Mouse (Mus musculus) layer of hippocampus, adult 8-10 months (tissue): ENCODE results near the gene Gm14399. TPM values are rescaled to one million over a fixed set of nuclear protein-coding genes. Genes with fewer than 3 reads are reported as not detected.
"Not testable (repeated sequence)": the region's sequence is repeated elsewhere in the genome, so short reads cannot be mapped to it uniquely, and the experiment has no call there.

Experiments used
- DNase-seq, 2 experiments: peaks; one replicate each; pipeline ENCODE4 v3.0.0; 2022; ENCODE audit warnings: low spot score in 2 of 2
- total RNA-seq, 4 experiments: library from RNA; stranded (reverse); gene quantifications; 2 replicates each; pipeline ENCODE4 v1.2.4; 2022

The Gm14399 gene
- 10 to 100 TPM; 22.8 to 28.8 (median 27.4) TPM for total RNA-seq

- peak in 1 of 2 experiments; percentile 31 for DNase-seq
Observed at GRCm38 (mm10) chr2:175141993-175142295, at the start of gene Gm14399. Gene Gm14399 (minus strand): TSS chr2:175142012.

- not testable (repeated sequence) for DNase-seq
Observed at GRCm38 (mm10) chr2:175179008-175179407, 37.2 kb upstream of the Gm14399 start.

DNA sequence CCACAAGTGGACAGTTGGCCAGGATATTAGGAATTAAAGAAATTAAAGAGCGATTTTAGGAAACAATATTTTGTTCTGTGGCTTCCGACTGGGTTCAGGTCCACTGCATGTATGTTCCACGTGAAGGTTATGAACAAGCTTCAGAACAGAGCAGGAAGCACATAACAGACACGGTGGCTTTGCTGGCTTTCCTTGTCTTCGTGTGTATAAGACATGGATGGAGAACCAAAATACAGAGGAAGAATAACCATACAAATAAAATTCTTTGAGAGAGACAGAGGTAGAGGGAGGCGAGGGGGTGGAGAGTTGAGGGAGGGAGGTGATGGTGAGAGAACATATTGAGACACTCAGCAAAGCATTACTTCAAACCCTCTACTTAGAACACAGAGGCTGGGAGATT, 34.5 kb upstream of the Gm14399 start:
- DNase-seq = no peak

DNA sequence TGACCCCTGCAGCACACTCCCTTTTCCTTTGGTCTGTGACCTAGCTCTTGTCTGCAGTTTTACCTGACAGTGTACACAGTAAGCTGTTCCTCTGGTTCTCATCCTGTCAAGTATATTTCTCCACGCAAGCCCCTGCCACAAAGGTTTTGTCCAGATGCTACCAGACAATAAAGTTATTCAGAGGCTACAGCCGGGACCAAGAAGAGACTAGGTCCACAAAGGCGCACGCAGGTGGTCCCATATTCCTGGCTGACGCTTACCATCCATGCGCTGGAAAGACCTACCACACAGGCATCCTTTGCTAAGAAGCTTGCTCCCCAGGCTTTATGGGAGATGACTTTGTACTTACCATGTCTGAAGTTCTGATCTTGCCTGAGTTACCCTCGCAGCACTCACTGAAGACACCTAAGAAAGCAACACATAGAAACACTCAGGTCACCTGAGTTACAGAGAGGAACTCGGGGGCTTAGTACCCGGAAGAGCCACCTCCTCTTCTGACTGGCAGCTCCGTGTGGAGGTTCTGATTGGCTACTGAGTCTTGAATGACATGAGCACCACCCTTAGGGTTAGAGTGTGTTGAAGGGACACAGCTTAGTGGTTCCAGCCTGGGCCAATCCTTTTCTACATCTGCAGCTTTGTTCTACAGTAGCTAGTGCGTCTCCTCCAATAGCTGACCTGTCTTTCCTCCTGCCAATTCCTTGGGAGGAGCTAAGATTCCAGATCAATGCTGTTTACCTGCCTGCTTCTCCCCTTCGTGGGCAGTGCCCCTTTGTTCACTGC, 33.8 kb upstream of the Gm14399 start, which contains the start of gene Gm14443:
TSS of gene Gm14443 (minus strand) at position 471 of the 780 bp plus-strand sequence.
- DNase-seq = not testable (repeated sequence)

GRCm38 (mm10) chr2:175174058-175174457, 32.2 kb upstream of the Gm14399 start:
- not testable (repeated sequence) for DNase-seq

- not testable (repeated sequence) for DNase-seq
Observed at GRCm38 (mm10) chr2:175172906-175173595, 31.2 kb upstream of the Gm14399 start.

- DNase-seq = no peak
Observed at GRCm38 (mm10) chr2:175172123-175172522, 30.3 kb upstream of the Gm14399 start.

DNA sequence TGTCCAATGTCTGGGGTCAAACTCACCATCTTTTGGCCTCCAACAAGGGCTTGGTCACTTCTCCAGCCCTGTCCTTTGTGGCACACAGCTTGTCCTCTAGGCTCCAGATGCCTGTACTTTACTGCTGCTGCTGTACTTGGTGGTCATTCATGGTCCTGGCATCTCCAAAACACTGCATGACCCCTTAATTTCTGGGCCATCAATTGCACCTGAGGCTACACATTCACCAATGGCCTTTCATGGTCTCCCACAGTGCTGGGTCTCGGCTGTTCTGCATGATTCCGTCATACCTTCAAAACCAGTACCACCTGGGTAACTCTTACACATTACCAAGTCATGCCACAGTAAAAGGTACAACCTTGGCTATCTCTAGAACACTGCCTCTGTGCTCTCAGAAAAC, 25.1 kb upstream of the Gm14399 start:
- DNase-seq = not testable (repeated sequence)

DNA sequence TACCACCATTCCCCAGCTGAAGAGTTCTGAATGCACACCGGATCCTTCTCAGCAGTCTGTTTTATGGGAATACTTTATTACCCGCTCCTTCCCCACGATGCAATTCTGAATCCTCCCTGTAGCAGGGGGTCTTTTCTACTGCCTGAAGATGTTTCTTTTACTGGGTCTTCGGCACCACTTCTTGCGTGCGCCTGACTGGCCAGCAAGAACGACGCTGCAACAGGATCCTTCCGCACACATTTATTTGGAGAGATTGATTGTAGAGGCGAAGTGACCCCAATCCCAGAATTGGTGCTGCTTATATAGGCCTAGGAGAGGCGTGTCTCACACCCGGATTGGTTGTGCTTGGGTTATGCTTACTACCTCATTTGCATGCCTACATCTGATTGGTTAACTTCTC, 23.3 kb upstream of the Gm14399 start:
- not testable (repeated sequence) for DNase-seq

DNA sequence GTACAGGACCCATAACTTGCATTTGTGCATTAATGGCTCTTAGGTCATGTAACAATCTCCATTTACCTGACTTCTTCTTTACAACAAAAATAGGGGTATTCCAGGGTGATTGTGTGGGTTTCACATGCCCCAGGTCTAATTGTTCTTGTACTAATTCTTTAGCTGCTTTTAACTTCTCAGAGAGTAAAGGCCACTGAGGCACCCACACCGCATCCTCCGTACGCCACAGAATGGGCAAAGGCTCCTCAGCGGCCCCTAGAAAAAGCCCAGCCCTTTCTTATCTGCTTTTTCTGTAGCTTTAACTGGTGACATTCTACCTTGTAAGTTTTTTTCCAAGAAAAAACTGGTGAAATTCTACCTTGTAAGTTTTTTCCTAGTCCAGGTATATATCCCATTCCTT, 19.6 kb upstream of the Gm14399 start:
- DNase-seq = not testable (repeated sequence)

GRCm38 (mm10) chr2:175158642-175159041, 16.8 kb upstream of the Gm14399 start:
- no peak for DNase-seq

DNA sequence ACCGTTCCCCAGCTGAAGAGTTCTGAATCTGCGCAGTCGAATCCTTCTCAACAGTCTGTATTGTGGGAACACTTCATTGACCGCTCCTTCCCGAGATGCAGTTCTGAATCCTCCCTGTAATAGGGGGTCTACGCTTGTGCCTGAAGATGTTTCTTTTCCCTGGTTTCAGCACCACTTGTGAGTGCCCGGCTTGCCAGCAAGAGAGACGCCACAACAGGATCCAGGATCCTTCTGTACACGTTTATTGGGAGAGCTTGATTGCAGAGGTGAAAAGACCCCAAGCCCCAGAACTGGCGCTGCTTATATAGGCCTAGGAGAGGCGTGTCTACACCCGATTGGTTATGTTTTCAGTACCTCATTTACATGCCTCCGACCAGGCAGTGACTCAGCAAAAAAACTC, 14.9 kb upstream of the Gm14399 start:
- DNase-seq = no peak

GRCm38 (mm10) chr2:175141118-175141992, 457 bp downstream of the Gm14399 start:
- peak in 1 of 2 experiments; percentile 21 for DNase-seq

GRCm38 (mm10) chr2:175140624-175141023, 1.2 kb downstream of the Gm14399 start:
- DNase-seq = not testable (repeated sequence)

Other genes with a start within 250 kb of the Gm14399 start
- 1 to 10 TPM in 3 of 4 experiments, under 1 TPM in 1; 0.67 to 3.2 (median 2.1) TPM for gene Gm14444, start 131.8 kb downstream of the Gm14399 start, total RNA-seq
- 1 to 10 TPM in 1 of 4 experiments, not detected in 3; 2.5 TPM for gene Gm14393, start 74.2 kb downstream of the Gm14399 start, total RNA-seq
- 1 to 10 TPM; 6.1 to 8.8 (median 8.4) TPM for gene Gm14443, start 33.9 kb upstream of the Gm14399 start, total RNA-seq
- gene Gm14391, start 64.9 kb upstream of the Gm14399 start, total RNA-seq = 100 to 1,000 TPM in 3 of 4 experiments, 10 to 100 TPM in 1; 96.0 to 126 (median 110) TPM
- gene Gm14440, start 133.1 kb upstream of the Gm14399 start, total RNA-seq = 10 to 100 TPM in 1 of 4 experiments, not detected in 3; 16.9 TPM
- 10 to 100 TPM; 61.9 to 81.5 (median 72.0) TPM for gene Gm4631, start 196.2 kb upstream of the Gm14399 start, total RNA-seq
- 1 to 10 TPM; 3.5 to 7.6 (median 5.6) TPM for gene Zfp968, start 230.4 kb upstream of the Gm14399 start, total RNA-seq